Mouse (Mus musculus): ENCODE data around the gene C1qtnf9.

DNA sequence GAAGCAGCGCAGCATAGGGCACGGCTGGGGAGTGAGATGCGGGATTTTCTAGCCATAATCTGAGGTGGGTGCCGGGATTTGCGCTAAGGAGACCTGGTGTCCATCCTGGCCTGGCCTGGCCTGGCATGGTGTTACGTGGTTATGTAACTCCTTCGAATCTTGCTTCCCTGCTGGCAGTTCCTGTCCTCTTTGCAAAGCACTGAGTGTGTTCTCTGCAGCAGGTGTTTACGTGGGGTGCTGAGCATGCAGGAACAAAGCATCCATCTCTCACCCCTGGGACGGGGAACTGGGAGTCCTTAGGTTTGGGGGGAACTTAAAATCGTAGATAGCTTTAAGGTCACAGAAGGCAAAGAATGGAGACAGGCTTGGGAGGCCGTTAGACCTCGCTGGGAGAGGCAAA is 28.3 kb upstream of the C1qtnf9 start:
- TF ChIP-seq TCF12 (IDR thresholded peaks at IDR 0.05; ENCODE audit: insufficient read depth, poor library complexity, severe bottlenecking) (no peak), REST (IDR thresholded peaks at IDR 0.05; ENCODE audit: insufficient read depth, insufficient read length) (no peak), E2F4 (IDR thresholded peaks at IDR 0.05; ENCODE audit: insufficient read depth) (no peak), POLR2A (IDR thresholded peaks at IDR 0.05; ENCODE audit: insufficient read length, low read depth) (no peak), POLR2AphosphoS2 (IDR thresholded peaks at IDR 0.05; ENCODE audit: insufficient read length, low read depth) (no peak), TCF3 (IDR thresholded peaks at IDR 0.05; ENCODE audit: insufficient read length, low read depth) (no peak), MYOG (IDR thresholded peaks at IDR 0.05; ENCODE audit: control insufficient read depth in 1 of 3, insufficient read depth in 1 of 3, insufficient read length in 2 of 3, low read depth in 2 of 3) (no peak), MAX (IDR thresholded peaks at IDR 0.05; ENCODE audit: low read depth) (no peak), USF1 (IDR thresholded peaks at IDR 0.05; ENCODE audit: low read depth) (no peak), CEBPB (IDR thresholded peaks at IDR 0.05; ENCODE audit: insufficient read depth, poor library complexity, severe bottlenecking) (no peak), MYOD1 (IDR thresholded peaks at IDR 0.05; ENCODE audit: control insufficient read depth in 1 of 3, insufficient read length in 2 of 3, low read depth in 2 of 3) (no peak)
